Mouse (Mus musculus): ENCODE measurements around the gene Mboat2. TPM values are rescaled to one million over a fixed set of nuclear protein-coding genes. Genes with fewer than 3 reads are reported as not detected.

Gene Mboat2
- polyA plus RNA-seq, 1 experiment = 6.2 TPM

DNA sequence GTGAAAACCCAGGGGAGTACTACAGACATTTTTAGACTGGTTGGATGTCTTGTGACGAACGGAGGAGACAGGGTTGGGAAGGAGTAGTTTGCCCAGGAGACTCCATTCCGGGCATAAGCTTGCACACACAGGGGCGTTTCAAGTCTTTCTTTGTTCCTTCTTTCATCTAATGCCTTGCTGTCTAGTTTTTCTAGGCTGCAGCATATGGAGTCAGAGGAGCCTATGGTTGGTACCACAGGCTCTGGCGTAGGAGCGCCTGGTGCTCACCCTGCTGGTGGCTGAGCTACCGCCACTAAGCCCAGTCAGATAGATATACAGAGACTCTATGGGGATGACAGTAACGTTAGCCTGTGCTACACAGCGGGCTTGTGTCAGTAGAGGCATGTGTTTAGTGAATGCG is 42.0 kb downstream of the Mboat2 start:
- DNase-seq = no peak
- H3K4me1 ChIP-seq (ENCODE audit: control insufficient read depth, insufficient read depth, low read length) = peaks cover 10% of the 10 kb centered on the region; the same call in 1 of the 2 replicates
- no peak overlapping the region for H3K27ac ChIP-seq (ENCODE audit: insufficient read depth, low read depth, low read length)
- no peaks in the 10 kb centered on the region for H3K36me3 ChIP-seq (ENCODE audit: control insufficient read depth, insufficient read depth, low read length)
- WGBS = 90% methylated on average over 10 of the region's 10 CpGs
- H3K27me3 ChIP-seq (replicated peaks; ENCODE audit: control insufficient read depth, insufficient read depth, low read length) = no peaks in the 10 kb centered on the region
- no peak overlapping the region for H3K4me3 ChIP-seq (ENCODE audit: insufficient read depth, low read depth, low read length)
- TF ChIP-seq POLR2A (IDR thresholded peaks at IDR 0.05; ENCODE audit: low read depth, low read length) (no peak), CTCF (conservative IDR thresholded peaks at IDR 0.05; ENCODE audit: insufficient read depth, insufficient read length, low read depth, low read length) (no peak)

GRCm38 (mm10) chr12:24875908-24876307 is 45.2 kb downstream of the Mboat2 start:
- no peak for TF ChIP-seq POLR2A (IDR thresholded peaks at IDR 0.05; ENCODE audit: low read depth, low read length)
- TF ChIP-seq CTCF (conservative IDR thresholded peaks at IDR 0.05; ENCODE audit: insufficient read depth, insufficient read length, low read depth, low read length) = no peak
- Histone ChIP-seq H3K4me3 (ENCODE audit: insufficient read depth, low read depth, low read length) (no peak overlapping the region), H3K27me3 (replicated peaks; ENCODE audit: control insufficient read depth, insufficient read depth, low read length) (no peaks in the 10 kb centered on the region), H3K4me1 (ENCODE audit: control insufficient read depth, insufficient read depth, low read length) (peaks cover 11% of the 10 kb centered on the region; the same call in 1 of the 2 replicates), H3K27ac (ENCODE audit: insufficient read depth, low read depth, low read length) (no peak overlapping the region), H3K36me3 (ENCODE audit: control insufficient read depth, insufficient read depth, low read length) (no peaks in the 10 kb centered on the region)
- DNase-seq = no peak
- 96% methylated on average over 1 of the region's 1 CpGs for WGBS

DNA sequence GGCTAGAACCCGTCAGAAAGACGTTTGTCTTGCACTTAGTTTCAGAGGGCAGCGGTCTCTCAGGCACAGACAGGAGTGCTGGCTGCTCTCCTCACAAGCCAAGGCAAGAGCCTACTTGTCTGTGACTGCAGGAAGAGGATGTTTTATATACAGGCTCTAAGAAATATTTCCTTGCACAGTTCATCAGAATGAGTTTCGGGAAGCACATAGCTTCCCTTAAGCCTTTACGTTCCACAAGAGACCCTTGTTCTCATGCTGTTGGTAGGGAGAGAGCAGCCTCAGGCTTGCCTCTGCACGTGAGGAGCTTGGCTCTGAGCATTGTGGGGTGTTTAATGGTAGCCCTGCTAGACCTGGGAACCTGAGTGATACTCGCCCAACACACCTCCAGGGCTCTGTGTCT is 46.6 kb downstream of the Mboat2 start:
- H3K4me3 ChIP-seq (ENCODE audit: insufficient read depth, low read depth, low read length) = no peak overlapping the region

DNA sequence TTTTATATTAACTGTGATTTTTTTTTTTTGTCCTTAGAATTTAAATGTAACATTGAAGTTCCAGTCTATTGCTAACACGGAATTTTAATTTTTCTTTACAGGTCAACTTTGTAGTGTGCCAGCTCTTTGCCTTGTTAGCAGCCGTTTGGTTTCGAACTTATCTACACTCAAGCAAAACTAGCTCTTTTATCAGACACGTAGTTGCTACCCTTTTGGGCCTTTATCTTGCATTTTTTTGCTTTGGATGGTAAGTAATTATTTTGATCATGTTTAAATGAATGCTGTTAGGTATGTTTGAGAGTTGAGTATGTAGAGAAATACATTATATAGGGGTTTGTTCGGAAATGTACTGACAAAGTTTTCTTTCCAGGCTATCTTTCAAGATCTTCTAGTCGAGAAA is 47.4 kb downstream of the Mboat2 start:
- DNase-seq = no peak
- Histone ChIP-seq H3K36me3 (ENCODE audit: control insufficient read depth, insufficient read depth, low read length) (no peaks in the 10 kb centered on the region), H3K27me3 (replicated peaks; ENCODE audit: control insufficient read depth, insufficient read depth, low read length) (no peaks in the 10 kb centered on the region), H3K4me1 (ENCODE audit: control insufficient read depth, insufficient read depth, low read length) (peaks cover 9% of the 10 kb centered on the region; the same call in 1 of the 2 replicates), H3K27ac (ENCODE audit: insufficient read depth, low read depth, low read length) (no peak overlapping the region), H3K4me3 (ENCODE audit: insufficient read depth, low read depth, low read length) (no peak overlapping the region)
- TF ChIP-seq CTCF (conservative IDR thresholded peaks at IDR 0.05; ENCODE audit: insufficient read depth, insufficient read length, low read depth, low read length) (no peak), POLR2A (IDR thresholded peaks at IDR 0.05; ENCODE audit: low read depth, low read length) (no peak)
- WGBS = 70% methylated on average over 6 of the region's 6 CpGs

More for the DNA sequence above, 46.6 kb downstream of the Mboat2 start:
- no peak for DNase-seq
- TF ChIP-seq CTCF (conservative IDR thresholded peaks at IDR 0.05; ENCODE audit: insufficient read depth, insufficient read length, low read depth, low read length) (no peak), POLR2A (IDR thresholded peaks at IDR 0.05; ENCODE audit: low read depth, low read length) (no peak)
- Histone ChIP-seq H3K27ac (ENCODE audit: insufficient read depth, low read depth, low read length) (peak overlapping the region; percentile 62), H3K27me3 (replicated peaks; ENCODE audit: control insufficient read depth, insufficient read depth, low read length) (no peaks in the 10 kb centered on the region), H3K4me1 (ENCODE audit: control insufficient read depth, insufficient read depth, low read length) (peaks cover 11% of the 10 kb centered on the region; the same call in 1 of the 2 replicates), H3K36me3 (ENCODE audit: control insufficient read depth, insufficient read depth, low read length) (no peaks in the 10 kb centered on the region)
- 61% methylated on average over 7 of the region's 7 CpGs for WGBS

GRCm38 (mm10) chr12:24878735-24879362 is 48.2 kb downstream of the Mboat2 start:
- Histone ChIP-seq H3K4me3 (ENCODE audit: insufficient read depth, low read depth, low read length) (no peak overlapping the region), H3K27ac (ENCODE audit: insufficient read depth, low read depth, low read length) (peak overlapping the region; percentile 6; the same call in 1 of the 2 replicates), H3K36me3 (ENCODE audit: control insufficient read depth, insufficient read depth, low read length) (no peaks in the 10 kb centered on the region), H3K4me1 (ENCODE audit: control insufficient read depth, insufficient read depth, low read length) (peaks cover 9% of the 10 kb centered on the region; the same call in 1 of the 2 replicates), H3K27me3 (replicated peaks; ENCODE audit: control insufficient read depth, insufficient read depth, low read length) (no peaks in the 10 kb centered on the region)
- no peak for TF ChIP-seq POLR2A (IDR thresholded peaks at IDR 0.05; ENCODE audit: low read depth, low read length)
- TF ChIP-seq CTCF (conservative IDR thresholded peaks at IDR 0.05; ENCODE audit: insufficient read depth, insufficient read length, low read depth, low read length) = no peak
- DNase-seq = no peak
- 67% methylated on average over 5 of the region's 5 CpGs for WGBS

- DNase-seq = no peak
- Histone ChIP-seq H3K4me1 (ENCODE audit: control insufficient read depth, insufficient read depth, low read length) (peaks cover 9% of the 10 kb centered on the region; the same call in 1 of the 2 replicates), H3K36me3 (ENCODE audit: control insufficient read depth, insufficient read depth, low read length) (no peaks in the 10 kb centered on the region), H3K27me3 (replicated peaks; ENCODE audit: control insufficient read depth, insufficient read depth, low read length) (no peaks in the 10 kb centered on the region), H3K27ac (ENCODE audit: insufficient read depth, low read depth, low read length) (no peak overlapping the region), H3K4me3 (ENCODE audit: insufficient read depth, low read depth, low read length) (no peak overlapping the region)
- WGBS = 73% methylated on average over 10 of the region's 10 CpGs
- no peak for TF ChIP-seq POLR2A (IDR thresholded peaks at IDR 0.05; ENCODE audit: low read depth, low read length)
- TF ChIP-seq CTCF (conservative IDR thresholded peaks at IDR 0.05; ENCODE audit: insufficient read depth, insufficient read length, low read depth, low read length) = no peak
Measured at GRCm38 (mm10) chr12:24879613-24880029, 48.9 kb downstream of the Mboat2 start.

DNA sequence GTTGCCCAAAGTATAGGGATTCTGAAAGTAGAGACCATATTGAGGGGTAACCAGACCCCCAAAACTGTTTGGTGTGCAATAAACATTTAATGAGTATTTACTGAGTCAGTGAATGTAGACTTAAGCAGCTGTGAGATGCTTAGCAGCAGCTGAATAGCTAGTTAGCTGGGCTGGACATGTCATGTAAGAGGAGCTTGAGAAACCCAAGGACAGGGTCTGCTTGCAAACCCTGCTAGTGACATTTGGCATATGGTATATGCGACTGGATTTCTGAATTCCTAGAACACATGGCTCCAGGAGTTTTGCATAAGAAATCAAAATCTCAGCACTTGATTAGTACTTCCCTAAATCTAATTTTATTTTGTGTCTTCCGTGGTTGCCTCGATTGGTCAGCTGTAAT is 52.6 kb downstream of the Mboat2 start:
- DNase-seq = no peak
- H3K27ac ChIP-seq (ENCODE audit: insufficient read depth, low read depth, low read length) = no peak overlapping the region
- H3K36me3 ChIP-seq (ENCODE audit: control insufficient read depth, insufficient read depth, low read length) = no peaks in the 10 kb centered on the region
- no peak overlapping the region for H3K4me3 ChIP-seq (ENCODE audit: insufficient read depth, low read depth, low read length)
- WGBS = 95% methylated on average over 3 of the region's 3 CpGs
- TF ChIP-seq CTCF (conservative IDR thresholded peaks at IDR 0.05; ENCODE audit: insufficient read depth, insufficient read length, low read depth, low read length) (no peak), POLR2A (IDR thresholded peaks at IDR 0.05; ENCODE audit: low read depth, low read length) (no peak)
- H3K4me1 ChIP-seq (ENCODE audit: control insufficient read depth, insufficient read depth, low read length) = peaks cover 5% of the 10 kb centered on the region; the same call in 1 of the 2 replicates
- no peaks in the 10 kb centered on the region for H3K27me3 ChIP-seq (replicated peaks; ENCODE audit: control insufficient read depth, insufficient read depth, low read length)

Data from kidney, adult 2 months (tissue).